Mouse (Mus musculus): ENCODE results near the gene Tspan31. TPM values are rescaled to one million over a fixed set of nuclear protein-coding genes. Genes with fewer than 3 reads are reported as not detected.

Tspan31 gene
- polyA plus RNA-seq, 1 experiment from 2014 or later = 110 TPM

GRCm38 (mm10) chr10:127042468-127043115 is 27.5 kb downstream of the Tspan31 start:
- peaks cover 6% of the 10 kb centered on the region for H3K27me3 ChIP-seq (ENCODE audit: control insufficient read depth, insufficient read depth, low read depth, low read length)
- 18% methylated on average over 5 of the region's 5 CpGs for WGBS
- no peaks in the 10 kb centered on the region for H3K36me3 ChIP-seq (ENCODE audit: control insufficient read depth, insufficient read depth, low read length)
- no peak for ATAC-seq
- H3K9me3 ChIP-seq (replicated peaks; ENCODE audit: control insufficient read depth, low read length, poor library complexity, severe bottlenecking) = no peaks in the 10 kb centered on the region
- H3K4me2 ChIP-seq (ENCODE audit: low read length) = peak overlapping the region; percentile 97
- H3K27ac ChIP-seq (ENCODE audit: low read length) = no peak overlapping the region
- H3K4me1 ChIP-seq (ENCODE audit: control insufficient read depth, insufficient read depth, low read length) = peaks cover 12% of the 10 kb centered on the region
- peak overlapping the region; percentile 79 for H3K9ac ChIP-seq (ENCODE audit: low read depth, low read length)
- peak overlapping the region; percentile 91 for H3K4me3 ChIP-seq (ENCODE audit: low read depth, low read length)

DNA sequence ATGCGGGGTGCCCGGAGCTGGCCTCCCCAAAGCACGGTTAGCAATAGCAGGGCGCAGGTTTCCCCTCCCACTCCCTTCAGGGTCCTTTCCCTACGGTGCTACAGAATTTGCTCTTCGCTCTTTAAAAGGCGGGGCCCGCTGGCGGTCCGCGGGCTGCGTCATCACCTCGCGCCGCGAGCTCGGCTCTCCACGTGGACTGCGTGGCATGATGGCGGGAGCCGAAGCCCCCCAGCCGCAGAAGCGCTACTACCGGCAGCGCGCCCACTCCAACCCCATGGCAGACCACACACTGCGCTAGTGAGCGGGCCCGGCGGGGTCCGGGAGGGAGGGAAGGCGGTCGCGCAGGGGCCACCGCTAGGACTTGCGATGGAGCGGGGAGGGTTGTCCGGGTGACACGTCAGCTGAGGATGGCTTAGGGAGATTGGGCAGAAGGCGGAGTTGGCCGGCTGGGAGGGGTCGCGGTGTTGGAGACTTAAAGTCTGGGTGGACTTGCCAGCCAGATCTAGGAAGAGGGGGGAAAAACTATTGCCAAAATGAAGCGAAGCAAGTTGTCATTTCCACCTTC is 28.2 kb downstream of the Tspan31 start:
- peak overlapping the region; percentile 91 for H3K4me3 ChIP-seq (ENCODE audit: low read depth, low read length)
- H3K4me2 ChIP-seq (ENCODE audit: low read length) = peak overlapping the region; percentile 97
- peaks cover 12% of the 10 kb centered on the region for H3K4me1 ChIP-seq (ENCODE audit: control insufficient read depth, insufficient read depth, low read length)
- WGBS = under 1% methylated on average over 44 of the region's 44 CpGs
- H3K27me3 ChIP-seq (ENCODE audit: control insufficient read depth, insufficient read depth, low read depth, low read length) = peaks cover 4% of the 10 kb centered on the region
- H3K27ac ChIP-seq (ENCODE audit: low read length) = peak overlapping the region; percentile 63
- H3K36me3 ChIP-seq (ENCODE audit: control insufficient read depth, insufficient read depth, low read length) = no peaks in the 10 kb centered on the region
- no peaks in the 10 kb centered on the region for H3K9me3 ChIP-seq (replicated peaks; ENCODE audit: control insufficient read depth, low read length, poor library complexity, severe bottlenecking)
- peak overlapping the region; percentile 79 for H3K9ac ChIP-seq (ENCODE audit: low read depth, low read length)
- ATAC-seq = peak; percentile 87

DNA sequence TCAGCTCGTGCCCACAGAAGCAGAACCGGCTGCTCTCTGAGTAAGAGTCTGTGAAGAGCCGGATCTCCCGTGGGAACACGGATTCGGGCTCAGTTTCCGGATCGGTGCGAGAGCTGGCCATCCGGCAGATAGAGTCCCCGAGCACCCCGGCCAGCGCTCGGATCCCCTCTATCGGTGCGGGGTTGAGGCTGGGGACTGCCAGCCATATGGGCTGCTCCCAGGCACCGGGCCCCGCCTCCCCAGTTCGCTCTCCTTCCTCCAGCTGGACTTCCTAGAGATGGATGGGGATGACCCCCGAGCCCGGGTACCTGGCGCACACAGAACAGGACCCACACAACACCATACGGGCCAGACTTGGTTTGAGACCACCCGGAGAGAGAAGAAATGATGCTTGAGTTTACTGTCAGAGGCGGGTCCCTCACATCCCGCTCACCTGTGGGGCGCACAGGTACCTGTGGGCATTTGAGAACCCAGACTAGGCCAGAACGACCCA is 28.7 kb downstream of the Tspan31 start, which contains the start of the genes Mettl1 and Eef1akmt3:
Gene Mettl1 (plus strand): TSS at position 141 of the 493 bp plus-strand sequence.
Gene Eef1akmt3 (minus strand): TSS at position 240 of the 493 bp plus-strand sequence.
- Histone ChIP-seq H3K4me3 (ENCODE audit: low read depth, low read length) (peak within 1 kb of the TSS; percentile 91), H3K36me3 (ENCODE audit: control insufficient read depth, insufficient read depth, low read length) (no peaks in the 10 kb centered on the region), H3K9ac (ENCODE audit: low read depth, low read length) (peak within 1 kb of the TSS; percentile 79), H3K27me3 (ENCODE audit: control insufficient read depth, insufficient read depth, low read depth, low read length) (peaks cover 4% of the 10 kb centered on the region), H3K27ac (ENCODE audit: low read length) (peak within 1 kb of the TSS; percentile 63), H3K4me1 (ENCODE audit: control insufficient read depth, insufficient read depth, low read length) (peaks cover 12% of the 10 kb centered on the region), H3K4me2 (ENCODE audit: low read length) (peak within 1 kb of the TSS; percentile 97), H3K9me3 (replicated peaks; ENCODE audit: control insufficient read depth, low read length, poor library complexity, severe bottlenecking) (no peaks in the 10 kb centered on the region)
- under 1% methylated on average over 28 of the region's 28 CpGs for WGBS
- peak; percentile 80 for ATAC-seq

DNA sequence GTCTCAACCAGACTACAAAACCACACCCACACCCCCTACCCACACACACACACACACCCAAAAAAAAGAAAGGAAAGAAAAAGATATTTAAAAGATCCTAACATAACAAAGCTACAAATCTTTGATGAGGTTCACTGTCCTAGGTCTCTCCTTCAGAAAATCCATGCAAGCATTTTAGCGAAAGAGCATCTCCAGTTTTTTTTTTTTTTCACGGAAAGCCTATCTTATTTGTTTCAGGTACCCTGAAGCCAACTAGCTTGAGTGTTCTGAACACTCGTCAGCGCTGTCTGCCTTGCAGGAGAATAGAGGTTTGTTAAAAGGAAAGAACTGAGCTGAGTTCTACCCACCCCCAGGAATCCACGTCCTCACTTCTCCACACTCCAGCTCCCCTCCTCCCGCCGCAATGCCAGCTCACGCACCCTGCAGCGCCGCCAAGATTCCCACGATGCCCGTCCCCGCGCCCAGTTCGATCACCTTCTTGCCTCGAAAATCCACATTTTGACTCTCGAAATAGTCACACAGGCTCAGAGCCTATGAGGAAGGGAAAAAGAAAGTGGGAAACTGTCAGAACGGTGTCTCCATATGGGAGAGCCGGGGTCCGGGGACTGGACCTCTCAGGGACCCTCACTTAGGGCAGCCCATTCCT is 29.4 kb downstream of the Tspan31 start:
- peak overlapping the region; percentile 91 for H3K4me3 ChIP-seq (ENCODE audit: low read depth, low read length)
- H3K4me1 ChIP-seq (ENCODE audit: control insufficient read depth, insufficient read depth, low read length) = peaks cover 12% of the 10 kb centered on the region
- no peak; the same call in 1 of the 2 replicates for ATAC-seq
- peak overlapping the region; percentile 79 for H3K9ac ChIP-seq (ENCODE audit: low read depth, low read length)
- peak overlapping the region; percentile 97 for H3K4me2 ChIP-seq (ENCODE audit: low read length)
- peaks cover 4% of the 10 kb centered on the region for H3K27me3 ChIP-seq (ENCODE audit: control insufficient read depth, insufficient read depth, low read depth, low read length)
- no peaks in the 10 kb centered on the region for H3K9me3 ChIP-seq (replicated peaks; ENCODE audit: control insufficient read depth, low read length, poor library complexity, severe bottlenecking)
- WGBS = 1% methylated on average over 20 of the region's 20 CpGs
- H3K36me3 ChIP-seq (ENCODE audit: control insufficient read depth, insufficient read depth, low read length) = no peaks in the 10 kb centered on the region
- H3K27ac ChIP-seq (ENCODE audit: low read length) = no peak overlapping the region

DNA sequence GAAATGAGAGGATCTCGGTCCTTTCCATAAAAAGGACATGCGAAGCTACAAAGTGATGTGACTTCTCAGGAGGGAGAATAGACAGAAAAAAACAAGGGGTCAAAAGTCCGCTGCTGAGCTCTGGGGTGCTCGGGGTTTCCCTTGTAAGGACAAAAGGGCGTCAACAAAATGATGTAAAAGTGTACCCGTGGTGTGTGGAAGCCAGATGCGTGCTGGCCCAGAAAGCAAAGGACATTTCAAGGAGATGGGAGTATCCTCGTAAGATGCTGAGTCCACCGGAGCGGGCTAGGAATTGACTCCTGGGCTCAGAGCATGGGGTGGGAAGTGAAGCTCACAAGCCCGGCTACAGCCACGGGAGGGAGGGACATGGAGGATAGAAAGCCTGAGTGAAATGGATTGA is 32.4 kb downstream of the Tspan31 start:
- Histone ChIP-seq H3K9me3 (replicated peaks; ENCODE audit: control insufficient read depth, low read length, poor library complexity, severe bottlenecking) (no peaks in the 10 kb centered on the region), H3K4me1 (ENCODE audit: control insufficient read depth, insufficient read depth, low read length) (peaks cover 10% of the 10 kb centered on the region), H3K27me3 (ENCODE audit: control insufficient read depth, insufficient read depth, low read depth, low read length) (peaks cover 4% of the 10 kb centered on the region), H3K9ac (ENCODE audit: low read depth, low read length) (no peak overlapping the region), H3K36me3 (ENCODE audit: control insufficient read depth, insufficient read depth, low read length) (no peaks in the 10 kb centered on the region), H3K27ac (ENCODE audit: low read length) (no peak overlapping the region), H3K4me3 (ENCODE audit: low read depth, low read length) (no peak overlapping the region), H3K4me2 (ENCODE audit: low read length) (no peak overlapping the region)
- no peak for ATAC-seq
- WGBS = 74% methylated on average over 12 of the region's 12 CpGs

GRCm38 (mm10) chr10:127036273-127036672 is 33.8 kb downstream of the Tspan31 start:
- WGBS = 86% methylated on average over 12 of the region's 12 CpGs
- no peak for ATAC-seq

DNA sequence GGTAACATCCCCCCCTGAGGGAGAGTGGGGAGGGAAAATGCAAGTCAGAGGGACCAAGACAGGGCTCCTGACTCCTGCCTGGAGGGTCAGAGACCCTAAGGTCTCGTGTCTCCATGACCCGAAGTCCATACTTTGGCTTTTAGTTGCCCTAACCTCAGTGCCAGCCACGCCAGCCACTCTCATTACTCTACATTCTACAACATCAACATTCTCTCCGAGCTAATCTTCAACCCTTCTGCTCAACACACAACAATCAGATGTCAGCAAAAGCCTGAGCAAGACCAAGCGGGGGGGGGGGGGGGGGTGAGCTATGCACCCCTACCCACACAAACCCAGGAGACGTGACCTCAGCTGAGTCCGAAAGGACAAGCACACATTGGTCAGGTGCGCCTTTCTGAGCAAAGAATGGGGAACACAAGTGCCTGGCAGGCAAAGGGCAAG is 36.7 kb downstream of the Tspan31 start:
- Histone ChIP-seq H3K4me1 (ENCODE audit: control insufficient read depth, insufficient read depth, low read length) (peaks cover 3% of the 10 kb centered on the region), H3K9ac (ENCODE audit: low read depth, low read length) (no peak overlapping the region), H3K36me3 (ENCODE audit: control insufficient read depth, insufficient read depth, low read length) (0 out of 2 replicates have a peak, but pooled peaks cover 3% of the 10 kb centered on the region), H3K4me3 (ENCODE audit: low read depth, low read length) (no peak overlapping the region), H3K9me3 (replicated peaks; ENCODE audit: control insufficient read depth, low read length, poor library complexity, severe bottlenecking) (no peaks in the 10 kb centered on the region), H3K4me2 (ENCODE audit: low read length) (no peak overlapping the region), H3K27me3 (ENCODE audit: control insufficient read depth, insufficient read depth, low read depth, low read length) (no peaks in the 10 kb centered on the region), H3K27ac (ENCODE audit: low read length) (no peak overlapping the region)
- ATAC-seq = no peak
- 82% methylated on average over 8 of the region's 8 CpGs for WGBS

More at GRCm38 (mm10) chr10:127036273-127036672, 33.8 kb downstream of the Tspan31 start:
- Histone ChIP-seq H3K4me1 (ENCODE audit: control insufficient read depth, insufficient read depth, low read length) (peaks cover 6% of the 10 kb centered on the region; the same call in 1 of the 2 replicates), H3K4me3 (ENCODE audit: low read depth, low read length) (no peak overlapping the region), H3K9me3 (replicated peaks; ENCODE audit: control insufficient read depth, low read length, poor library complexity, severe bottlenecking) (no peaks in the 10 kb centered on the region), H3K4me2 (ENCODE audit: low read length) (no peak overlapping the region), H3K27ac (ENCODE audit: low read length) (no peak overlapping the region), H3K27me3 (ENCODE audit: control insufficient read depth, insufficient read depth, low read depth, low read length) (peaks cover 4% of the 10 kb centered on the region), H3K9ac (ENCODE audit: low read depth, low read length) (no peak overlapping the region), H3K36me3 (ENCODE audit: control insufficient read depth, insufficient read depth, low read length) (no peaks in the 10 kb centered on the region)

- peaks cover 14% of the 10 kb centered on the region for H3K36me3 ChIP-seq (ENCODE audit: control insufficient read depth, insufficient read depth, low read length)
- H3K4me1 ChIP-seq (ENCODE audit: control insufficient read depth, insufficient read depth, low read length) = peaks cover 3% of the 10 kb centered on the region
- no peaks in the 10 kb centered on the region for H3K27me3 ChIP-seq (ENCODE audit: control insufficient read depth, insufficient read depth, low read depth, low read length)
- peak within 1 kb of the TSS; percentile 91 for H3K9ac ChIP-seq (ENCODE audit: low read depth, low read length)
- WGBS = 5% methylated on average over 56 of the region's 56 CpGs
- peak within 1 kb of the TSS; percentile 76 for H3K27ac ChIP-seq (ENCODE audit: low read length)
- peak; percentile 88 for ATAC-seq
- peak within 1 kb of the TSS; percentile 87 for H3K4me2 ChIP-seq (ENCODE audit: low read length)
- H3K4me3 ChIP-seq (ENCODE audit: low read depth, low read length) = peak within 1 kb of the TSS; percentile 96
- no peaks in the 10 kb centered on the region for H3K9me3 ChIP-seq (replicated peaks; ENCODE audit: control insufficient read depth, low read length, poor library complexity, severe bottlenecking)
Observed at GRCm38 (mm10) chr10:127030336-127031296, 39.4 kb downstream of the Tspan31 start, which contains the start of gene Tsfm. Gene Tsfm (minus strand): TSS chr10:127030840.
